Comparison of ENCODE assay signal across 8 mouse cellular contexts in genomic region chr16:94526344-94527151, GRCm38 (mm10). TPM values are rescaled to one million over a fixed set of nuclear protein-coding genes. Genes with fewer than 3 reads are reported as not detected.
DNase-seq lines count a peak whose midpoint lies in the region; ATAC-seq and TF ChIP-seq lines count a peak whose summit lies in the region.

Gene Vps26c, minus strand, starts transcription at chr16:94526830.

- H3K9ac ChIP-seq in heart, embryonic 11.5 days (ENCODE audit: low read depth, low read length), result peak within 1 kb of the TSS; percentile 83
- peak within 1 kb of the TSS; percentile 84 for H3K9ac ChIP-seq in kidney, embryonic 16.5 days (replicated peaks; ENCODE audit: low read length)
- H3K9ac ChIP-seq in liver, adult 2 months (ENCODE audit: low read depth, low read length), result peak within 1 kb of the TSS; percentile 96

- under 1% methylated on average over 92 of the region's 93 CpGs for WGBS in heart, embryonic 11.5 days (ENCODE audit: insufficient replicate concordance)
- WGBS in kidney, embryonic 16.5 days, result under 1% methylated on average over 82 of the region's 93 CpGs
- WGBS in liver, adult 2 months, result under 1% methylated on average over 91 of the region's 93 CpGs

- H3K36me3 ChIP-seq in erythroblast, embryonic 14.5 days (ENCODE audit: control insufficient read depth), result peaks cover 4% of the 10 kb centered on the region
- H3K36me3 ChIP-seq in heart, embryonic 11.5 days (ENCODE audit: control insufficient read depth, insufficient read depth, low read length), result no peaks in the 10 kb centered on the region
- no peaks in the 10 kb centered on the region for H3K36me3 ChIP-seq in kidney, embryonic 16.5 days (ENCODE audit: insufficient read depth, low read length)
- no peaks in the 10 kb centered on the region for H3K36me3 ChIP-seq in liver, adult 2 months (ENCODE audit: control insufficient read depth, insufficient read depth, low read length)
- no peaks in the 10 kb centered on the region for H3K36me3 ChIP-seq in myocyte (ENCODE audit: control insufficient read depth, insufficient read depth)
- no peaks in the 10 kb centered on the region for H3K36me3 ChIP-seq in splenic B cell, adult 2 months (ENCODE audit: control insufficient read depth, insufficient read depth, low read length, poor library complexity, severe bottlenecking)

- H3K27ac ChIP-seq in heart, embryonic 11.5 days (ENCODE audit: low read depth, low read length), result peak within 1 kb of the TSS; percentile 96
- H3K27ac ChIP-seq in kidney, embryonic 16.5 days (ENCODE audit: low read length), result peak within 1 kb of the TSS; percentile 97
- H3K27ac ChIP-seq in liver, adult 2 months (replicated peaks; ENCODE audit: insufficient read depth, low read depth, low read length), result peak within 1 kb of the TSS; percentile 98

- peak; percentile 98 for DNase-seq in B cell, adult 2 months
- peak; percentile 99 for DNase-seq in brain, embryonic 14.5 days (ENCODE audit: low read depth)
- DNase-seq in liver, adult 2 months (ENCODE audit: extremely low read depth, low read depth, low spot score), result peak; percentile 90
- peak; percentile 99 for DNase-seq in splenic B cell, adult 2 months (ENCODE audit: low read depth, low spot score)

- H3K4me1 ChIP-seq in erythroblast, embryonic 14.5 days (ENCODE audit: control insufficient read depth), result peaks cover 36% of the 10 kb centered on the region
- H3K4me1 ChIP-seq in heart, embryonic 11.5 days (ENCODE audit: control insufficient read depth, insufficient read depth, low read length), result peaks cover 22% of the 10 kb centered on the region
- peaks cover 20% of the 10 kb centered on the region for H3K4me1 ChIP-seq in kidney, embryonic 16.5 days (ENCODE audit: insufficient read depth, low read length)
- peaks cover 15% of the 10 kb centered on the region; the same call in 1 of the 2 replicates for H3K4me1 ChIP-seq in liver, adult 2 months (ENCODE audit: control insufficient read depth, insufficient read depth, low read length)

- H3K79me2 ChIP-seq in liver, adult 2 months (ENCODE audit: control insufficient read depth, insufficient read depth, low read length), result peaks cover 15% of the 10 kb centered on the region; the same call in 1 of the 2 replicates
- peaks cover 35% of the 10 kb centered on the region for H3K79me2 ChIP-seq in myocyte (ENCODE audit: control insufficient read depth, insufficient read depth)

- H3ac ChIP-seq in myocyte (ENCODE audit: control insufficient read depth, insufficient read length), result peak within 1 kb of the TSS; percentile 61

- no peak for TF ChIP-seq CTCF in brain, embryonic 14.5 days (IDR thresholded peaks at IDR 0.05; ENCODE audit: borderline replicate concordance, extremely low read depth, insufficient read depth, insufficient read length)
- TF ChIP-seq CTCF in liver, adult 2 months (IDR thresholded peaks at IDR 0.05; ENCODE audit: low read depth, low read length), result no peak

- no peaks in the 10 kb centered on the region for H3K27me3 ChIP-seq in erythroblast, embryonic 14.5 days (ENCODE audit: control insufficient read depth)
- H3K27me3 ChIP-seq in heart, embryonic 11.5 days (ENCODE audit: control insufficient read depth, insufficient read depth, low read length), result no peaks in the 10 kb centered on the region
- H3K27me3 ChIP-seq in kidney, embryonic 16.5 days (ENCODE audit: insufficient read depth, low read length), result no peaks in the 10 kb centered on the region
- no peaks in the 10 kb centered on the region for H3K27me3 ChIP-seq in liver, adult 2 months (ENCODE audit: control insufficient read depth, insufficient read depth, low read length)
- no peaks in the 10 kb centered on the region for H3K27me3 ChIP-seq in myocyte (ENCODE audit: control insufficient read depth, insufficient read depth, insufficient read length)
- no peaks in the 10 kb centered on the region for H3K27me3 ChIP-seq in splenic B cell, adult 2 months (ENCODE audit: control insufficient read depth, insufficient read depth, low read length, poor library complexity, severe bottlenecking)

- H3K4me3 ChIP-seq in erythroblast, embryonic 14.5 days (replicated peaks), result peak within 1 kb of the TSS; percentile 87
- H3K4me3 ChIP-seq in heart, embryonic 11.5 days (ENCODE audit: low read depth, low read length), result peak within 1 kb of the TSS; percentile 73
- peak within 1 kb of the TSS; percentile 92 for H3K4me3 ChIP-seq in kidney, embryonic 16.5 days (ENCODE audit: low read length)
- H3K4me3 ChIP-seq in liver, adult 2 months (ENCODE audit: insufficient read depth, low read depth, low read length), result peak within 1 kb of the TSS; percentile 83
- peak within 1 kb of the TSS; percentile 78 for H3K4me3 ChIP-seq in myocyte

- ATAC-seq in heart, embryonic 11.5 days (replicated peaks; ENCODE audit: insufficient number of reproducible peaks, low FRiP score, low TSS enrichment), result peak; percentile 92
- ATAC-seq in kidney, embryonic 16.5 days (ENCODE audit: low FRiP score, low TSS enrichment), result peak; percentile 94

- peak within 1 kb of the TSS; percentile 67 for H3K4me2 ChIP-seq in heart, embryonic 11.5 days
- peak within 1 kb of the TSS; percentile 68 for H3K4me2 ChIP-seq in kidney, embryonic 16.5 days (replicated peaks; ENCODE audit: low read depth, low read length)
- peak within 1 kb of the TSS; percentile 97 for H3K4me2 ChIP-seq in myocyte (ENCODE audit: low read depth)

- peak; percentile 54 for TF ChIP-seq POLR2A in brain, embryonic 14.5 days (IDR thresholded peaks at IDR 0.05; ENCODE audit: borderline replicate concordance, extremely low read depth, insufficient read depth, insufficient read length, poor library complexity, severe bottlenecking)
- TF ChIP-seq POLR2A in liver, adult 2 months (IDR thresholded peaks at IDR 0.05; ENCODE audit: extremely low read depth, insufficient read depth, low read length), result peak; percentile 87
- peak; percentile 92 for TF ChIP-seq POLR2A in myocyte (IDR thresholded peaks at IDR 0.05; ENCODE audit: insufficient read length, low read depth)

- no peaks in the 10 kb centered on the region for H3K9me3 ChIP-seq in erythroblast, embryonic 14.5 days (ENCODE audit: control insufficient read depth, low read length)
- H3K9me3 ChIP-seq in heart, embryonic 11.5 days (replicated peaks; ENCODE audit: control insufficient read depth, low read length), result no peaks in the 10 kb centered on the region
- H3K9me3 ChIP-seq in kidney, embryonic 16.5 days (ENCODE audit: low read length), result no peaks in the 10 kb centered on the region

TF ChIP-seq in myocyte, 11 proteins besides CTCF, POLR2A, EP300 and RAD21:
- TF ChIP-seq E2F4 (IDR thresholded peaks at IDR 0.05; ENCODE audit: insufficient read depth) (peak; percentile 72), POLR2AphosphoS2 (IDR thresholded peaks at IDR 0.05; ENCODE audit: insufficient read length, low read depth) (peak; percentile 93), MYOD1 (IDR thresholded peaks at IDR 0.05; ENCODE audit: control insufficient read depth in 1 of 3, insufficient read length in 2 of 3, low read depth in 2 of 3) (peak in 1 of 3 experiments; percentile 40), REST (IDR thresholded peaks at IDR 0.05; ENCODE audit: insufficient read depth, insufficient read length) (no peak), TCF12 (IDR thresholded peaks at IDR 0.05; ENCODE audit: insufficient read depth, poor library complexity, severe bottlenecking) (no peak), TCF3 (IDR thresholded peaks at IDR 0.05; ENCODE audit: insufficient read length, low read depth) (no peak), SRF (IDR thresholded peaks at IDR 0.05; ENCODE audit: control insufficient read depth, insufficient read length, low read depth) (peak; percentile 44), MYOG (IDR thresholded peaks at IDR 0.05; ENCODE audit: control insufficient read depth in 1 of 3, insufficient read depth in 1 of 3, insufficient read length in 2 of 3, low read depth in 2 of 3) (peak in 1 of 3 experiments; percentile 54), CEBPB (IDR thresholded peaks at IDR 0.05; ENCODE audit: insufficient read depth, poor library complexity, severe bottlenecking) (no peak), MAX (IDR thresholded peaks at IDR 0.05; ENCODE audit: low read depth) (peak; percentile 32), USF1 (IDR thresholded peaks at IDR 0.05; ENCODE audit: low read depth) (peak; percentile 92)

RNA-seq across cellular contexts. Expression of gene Vps26c, which starts in this region (rescaled TPM):
- polyA plus RNA-seq in brain, embryonic 14.5 days (2012; rRNA removed), result 72.5 and 83.3 TPM in 2 replicates
- polyA plus RNA-seq in erythroblast, embryonic 14.5 days (2012), result 0.06 and 0.20 TPM in 2 replicates
- polyA plus RNA-seq in heart, embryonic 11.5 days (2014; fragmentation: Nextera tagmentation; extraction: Ambion mirVana), result 47.4 and 54.6 TPM in 2 replicates
- 59.3 and 63.2 TPM in 2 replicates for polyA plus RNA-seq in kidney, embryonic 16.5 days (2015; fragmentation: Nextera tagmentation; extraction: Ambion mirVana)
- 33.1 and 33.9 TPM in 2 replicates for total RNA-seq in liver, adult 2 months (2014; rRNA removed)
- polyA plus RNA-seq in liver, adult 2 months (2012; rRNA removed), result 18.8 and 19.4 TPM in 2 replicates
- polyA plus RNA-seq in myocyte (2012; fragmentation: generic; extraction: Trizol), result 58.3 TPM

Comparison
In these comparisons a context has a peak if more than half of its experiments do, and no peak if none do; other contexts are left out.
1. Peak in every context shown above with its lines: DNase-seq, ATAC-seq, H3K4me3 ChIP-seq and H3K27ac ChIP-seq.
2. RNA of gene Vps26c (polyA plus RNA-seq): 72.5 to 83.3 TPM in brain, embryonic 14.5 days, 59.3 to 63.2 TPM in kidney, embryonic 16.5 days, 58.3 TPM in myocyte (single experiment), 47.4 to 54.6 TPM in heart, embryonic 11.5 days and 18.8 to 19.4 TPM in liver, adult 2 months; 0.06 to 0.20 TPM in erythroblast, embryonic 14.5 days; every median in the first group is over 10 times any median in the second.